Comparison of ENCODE assay signal across 24 mouse cellular contexts in genomic region chr4:23668896-23669295, GRCm38 (mm10).
DNase-seq lines count a peak whose midpoint lies in the region; ATAC-seq lines count a peak whose summit lies in the region.
"Had no signal": no experiment of that assay in that cellular context is flagged by ENCODE, and none has a peak within 500 bp of the region (broad histone marks: within the 10 kb centered on the region; RNA-seq: fewer than 3 reads in every experiment).

No protein-coding gene starts in this region.

- no peak overlapping the region for H3K4me2 ChIP-seq in forebrain, embryonic 16.5 days (ENCODE audit: low read length)
- no peak overlapping the region for H3K4me2 ChIP-seq in forebrain, embryonic 13.5 days
- H3K4me2 ChIP-seq: forebrain, embryonic 15.5 days; heart, embryonic 11.5 days; liver, embryonic 11.5 days; midbrain, embryonic 12.5 days; neural tube, embryonic 12.5 days had no signal

- 0 out of 2 replicates have a peak, but pooled peaks have one; percentile 23 for ATAC-seq in forebrain, embryonic 16.5 days
- ATAC-seq in forebrain, embryonic 13.5 days, result no peak
- ATAC-seq: activated CD4-positive, CD25-positive, alpha-beta regulatory T cell, adult 4 months; forebrain, embryonic 15.5 days; liver, postnatal 0 days had no signal

- DNase-seq in cerebellum, postnatal 10 days, result peak; percentile 94
- no peak for DNase-seq in cerebellum, adult 8-10 months
- DNase-seq in left cerebral cortex, postnatal 4 days, result peak; percentile 84
- DNase-seq in left cerebral cortex, postnatal 10 days (ENCODE audit: extremely low spot score in 1 of 2, low spot score in 2 of 2), result no peak
- DNase-seq in brain, adult 2 months (ENCODE audit: low read depth, low spot score), result peak; percentile 2
- DNase-seq: adrenal gland, adult 8-10 months; cerebellum, adult 11 months; gastrocnemius, postnatal 14 days; heart, adult 11 months; kidney, adult 2 months; layer of hippocampus, adult 9-11 months; liver, postnatal 0 days; lung, postnatal 10 days; thymus, adult 18-20 months; thymus, postnatal 36 days had no signal

- H3K27ac ChIP-seq in forebrain, embryonic 16.5 days (ENCODE audit: low read length), result no peak overlapping the region
- no peak overlapping the region for H3K27ac ChIP-seq in forebrain, embryonic 13.5 days
- H3K27ac ChIP-seq: forebrain, embryonic 15.5 days; kidney, postnatal 0 days; midbrain, embryonic 12.5 days; neural tube, embryonic 12.5 days had no signal

- no peaks in the 10 kb centered on the region for H3K9me3 ChIP-seq in forebrain, embryonic 16.5 days (ENCODE audit: control insufficient read depth, low read length)
- H3K9me3 ChIP-seq in forebrain, embryonic 13.5 days (replicated peaks), result no peaks in the 10 kb centered on the region
- H3K9me3 ChIP-seq: forebrain, embryonic 15.5 days; midbrain, embryonic 12.5 days; neural tube, embryonic 12.5 days had no signal

- WGBS in forebrain, embryonic 16.5 days, result 80% methylated on average over 2 of the region's 2 CpGs
- whole genome bisulfite sequencing in forebrain, embryonic 13.5 days, result 81% methylated on average over 2 of the region's 2 CpGs

- no peak overlapping the region for H3K4me3 ChIP-seq in forebrain, embryonic 16.5 days (replicated peaks; ENCODE audit: low read length)
- no peak overlapping the region for H3K4me3 ChIP-seq in forebrain, embryonic 13.5 days
- H3K4me3 ChIP-seq: forebrain, embryonic 15.5 days; midbrain, embryonic 12.5 days; neural tube, embryonic 12.5 days had no signal

- intact Hi-C loops in left cerebral cortex, postnatal 4 days (cut with DNase I), result no loop called here
- intact Hi-C loops in left cerebral cortex, postnatal 10 days (cut with DNase I), result no loop called here

- no peaks in the 10 kb centered on the region for H3K4me1 ChIP-seq in forebrain, embryonic 16.5 days (replicated peaks; ENCODE audit: control insufficient read depth, insufficient read depth, low read length)
- H3K4me1 ChIP-seq in forebrain, embryonic 13.5 days, result no peaks in the 10 kb centered on the region
- H3K4me1 ChIP-seq: forebrain, embryonic 15.5 days; midbrain, embryonic 12.5 days; neural tube, embryonic 12.5 days had no signal

- no peaks in the 10 kb centered on the region for H3K36me3 ChIP-seq in forebrain, embryonic 16.5 days (ENCODE audit: control insufficient read depth, insufficient read depth)
- no peaks in the 10 kb centered on the region for H3K36me3 ChIP-seq in forebrain, embryonic 13.5 days (ENCODE audit: poor library complexity, severe bottlenecking)
- H3K36me3 ChIP-seq: forebrain, embryonic 15.5 days; midbrain, embryonic 12.5 days; neural tube, embryonic 12.5 days had no signal

- no peak overlapping the region for H3K9ac ChIP-seq in forebrain, embryonic 16.5 days (replicated peaks; ENCODE audit: low read depth, low read length)
- H3K9ac ChIP-seq in forebrain, embryonic 13.5 days, result no peak overlapping the region
- H3K9ac ChIP-seq: forebrain, embryonic 15.5 days; liver, postnatal 0 days; midbrain, embryonic 12.5 days; neural tube, embryonic 12.5 days had no signal

- H3K27me3 ChIP-seq in forebrain, embryonic 16.5 days (replicated peaks; ENCODE audit: control insufficient read depth, insufficient read depth, low read length), result no peaks in the 10 kb centered on the region
- no peaks in the 10 kb centered on the region for H3K27me3 ChIP-seq in forebrain, embryonic 13.5 days
- H3K27me3 ChIP-seq: forebrain, embryonic 15.5 days; midbrain, embryonic 12.5 days; neural tube, embryonic 12.5 days had no signal

Comparison
In these comparisons a context has a peak if more than half of its experiments do, and no peak if none do; other contexts are left out.
1. DNase-seq: peak in cerebellum, postnatal 10 days (2 of 2), left cerebral cortex, postnatal 4 days (single experiment) and brain, adult 2 months (single experiment); none in cerebellum, adult 8-10 months (single experiment) and left cerebral cortex, postnatal 10 days (0 of 2).